Mouse (Mus musculus): ENCODE data around the gene Asxl1. TPM values are rescaled to one million over a fixed set of nuclear protein-coding genes. Genes with fewer than 3 reads are reported as not detected.

Asxl1 gene
- polyA plus RNA-seq, 1 experiment from 2014 or later, result 15.4 TPM

DNA sequence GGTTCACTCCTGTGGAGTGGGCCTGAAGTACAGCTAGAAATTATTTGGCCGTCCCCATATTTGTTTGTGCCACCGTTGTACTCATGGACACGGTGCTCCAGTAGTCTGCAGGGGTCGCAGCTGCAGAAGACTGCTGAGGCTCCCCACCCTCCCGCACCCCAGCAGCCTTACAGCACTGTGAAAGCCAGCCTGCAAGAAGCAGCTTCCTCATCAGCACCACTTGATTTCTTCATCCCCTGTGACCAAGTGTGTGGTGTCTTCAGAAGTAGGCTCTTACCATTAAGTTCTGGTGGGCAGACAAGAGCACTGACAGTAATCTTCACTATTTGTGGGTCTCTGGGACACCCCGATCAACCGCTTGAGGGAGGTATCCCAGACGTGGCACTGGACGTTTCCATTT is 32.7 kb upstream of the Asxl1 start:
- H3K4me1 ChIP-seq (ENCODE audit: control insufficient read depth, insufficient read depth, low read length), result no peaks in the 10 kb centered on the region
- no peak overlapping the region for H3K4me2 ChIP-seq (ENCODE audit: low read depth, low read length)
- peaks cover 14% of the 10 kb centered on the region; the same call in 1 of the 2 replicates for H3K36me3 ChIP-seq (ENCODE audit: control insufficient read depth, insufficient read depth, low read length)
- H3K9me3 ChIP-seq (ENCODE audit: control insufficient read depth, low read length), result no peaks in the 10 kb centered on the region
- H3K9ac ChIP-seq (replicated peaks; ENCODE audit: low read depth, low read length), result no peak overlapping the region
- no peak overlapping the region for H3K27ac ChIP-seq (ENCODE audit: low read depth, low read length)
- no peak overlapping the region for H3K4me3 ChIP-seq (ENCODE audit: low read depth, low read length)
- H3K27me3 ChIP-seq (ENCODE audit: control insufficient read depth, insufficient read depth, low read length), result no peaks in the 10 kb centered on the region
- no peak for ATAC-seq (ENCODE audit: low read depth)
- 95% methylated on average over 9 of the region's 9 CpGs for WGBS

DNA sequence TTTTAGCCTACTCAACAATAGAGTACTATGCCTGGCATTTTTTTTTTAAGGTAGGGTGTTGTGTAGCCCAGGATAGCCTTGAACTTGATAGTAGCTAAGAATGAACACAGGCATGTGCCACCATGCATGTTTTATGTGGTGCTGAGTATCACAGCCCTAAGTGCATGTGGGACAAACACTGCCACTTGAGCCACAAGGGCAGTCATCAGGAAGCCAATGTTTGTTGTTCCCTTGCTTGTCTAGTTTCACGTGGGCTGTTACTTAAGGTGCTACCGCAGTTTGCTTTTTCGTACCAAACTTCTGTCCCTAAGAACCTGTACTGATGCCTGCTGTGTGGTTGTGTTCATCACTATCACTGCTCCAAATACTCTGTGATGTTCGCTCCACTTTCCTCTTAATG is 27.2 kb upstream of the Asxl1 start:
- Histone ChIP-seq H3K9ac (replicated peaks; ENCODE audit: low read depth, low read length) (no peak overlapping the region), H3K4me1 (ENCODE audit: control insufficient read depth, insufficient read depth, low read length) (no peaks in the 10 kb centered on the region), H3K27ac (ENCODE audit: low read depth, low read length) (no peak overlapping the region), H3K4me2 (ENCODE audit: low read depth, low read length) (no peak overlapping the region), H3K9me3 (ENCODE audit: control insufficient read depth, low read length) (no peaks in the 10 kb centered on the region), H3K27me3 (ENCODE audit: control insufficient read depth, insufficient read depth, low read length) (no peaks in the 10 kb centered on the region), H3K36me3 (ENCODE audit: control insufficient read depth, insufficient read depth, low read length) (peaks cover 45% of the 10 kb centered on the region), H3K4me3 (ENCODE audit: low read depth, low read length) (no peak overlapping the region)
- 94% methylated on average over 4 of the region's 4 CpGs for WGBS
- ATAC-seq (ENCODE audit: low read depth), result no peak

- Histone ChIP-seq H3K4me1 (ENCODE audit: control insufficient read depth, insufficient read depth, low read length) (no peaks in the 10 kb centered on the region), H3K9me3 (ENCODE audit: control insufficient read depth, low read length) (no peaks in the 10 kb centered on the region), H3K27me3 (ENCODE audit: control insufficient read depth, insufficient read depth, low read length) (no peaks in the 10 kb centered on the region), H3K36me3 (ENCODE audit: control insufficient read depth, insufficient read depth, low read length) (peaks cover 52% of the 10 kb centered on the region), H3K27ac (ENCODE audit: low read depth, low read length) (no peak overlapping the region), H3K4me2 (ENCODE audit: low read depth, low read length) (no peak overlapping the region), H3K4me3 (ENCODE audit: low read depth, low read length) (no peak overlapping the region), H3K9ac (replicated peaks; ENCODE audit: low read depth, low read length) (no peak overlapping the region)
- ATAC-seq (ENCODE audit: low read depth), result no peak
- 82% methylated on average over 8 of the region's 8 CpGs for WGBS
Observed at GRCm38 (mm10) chr2:153319036-153319643, 26.5 kb upstream of the Asxl1 start.

DNA sequence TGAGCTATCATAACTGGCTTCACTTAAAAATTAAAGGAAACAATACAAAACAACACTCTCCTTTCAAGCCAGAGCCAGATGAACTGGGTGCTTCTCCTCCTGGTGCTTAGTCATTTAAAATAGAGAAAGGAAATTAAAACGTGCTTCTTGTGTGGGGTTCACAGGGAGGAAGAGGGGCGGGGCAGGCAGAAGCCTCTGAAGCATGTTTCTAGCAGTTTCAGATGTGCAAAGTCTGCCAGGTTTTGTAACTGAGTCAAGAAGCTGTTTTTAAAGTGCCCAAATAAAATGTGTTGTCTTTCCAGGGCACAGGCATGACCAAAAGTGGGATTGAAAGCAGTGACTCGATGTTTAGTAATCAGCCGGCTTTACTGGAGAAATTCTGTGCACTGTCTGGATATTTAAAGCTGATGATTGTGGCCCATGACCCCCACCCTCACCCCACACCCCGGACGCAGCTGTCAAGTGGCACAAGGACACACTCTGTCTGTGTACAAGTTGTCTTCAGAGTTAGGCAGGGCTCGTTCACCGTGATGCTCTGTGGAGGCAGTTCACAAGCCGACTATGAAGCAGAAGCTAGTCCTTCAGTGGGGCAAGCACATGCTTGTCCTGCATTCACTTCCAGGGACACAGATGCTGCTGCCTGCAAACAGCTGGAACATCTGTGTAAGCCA is 19.8 kb upstream of the Asxl1 start:
- H3K27me3 ChIP-seq (ENCODE audit: control insufficient read depth, insufficient read depth, low read length), result no peaks in the 10 kb centered on the region
- no peak overlapping the region for H3K4me2 ChIP-seq (ENCODE audit: low read depth, low read length)
- H3K9ac ChIP-seq (replicated peaks; ENCODE audit: low read depth, low read length), result no peak overlapping the region
- no peaks in the 10 kb centered on the region for H3K9me3 ChIP-seq (ENCODE audit: control insufficient read depth, low read length)
- no peaks in the 10 kb centered on the region for H3K4me1 ChIP-seq (ENCODE audit: control insufficient read depth, insufficient read depth, low read length)
- 88% methylated on average over 9 of the region's 9 CpGs for WGBS
- no peak overlapping the region for H3K4me3 ChIP-seq (ENCODE audit: low read depth, low read length)
- H3K36me3 ChIP-seq (ENCODE audit: control insufficient read depth, insufficient read depth, low read length), result peaks cover 61% of the 10 kb centered on the region
- no peak overlapping the region for H3K27ac ChIP-seq (ENCODE audit: low read depth, low read length)
- no peak for ATAC-seq (ENCODE audit: low read depth)

GRCm38 (mm10) chr2:153332271-153332670 is 13.4 kb upstream of the Asxl1 start:
- Histone ChIP-seq H3K36me3 (ENCODE audit: control insufficient read depth, insufficient read depth, low read length) (peaks cover 30% of the 10 kb centered on the region), H3K4me3 (ENCODE audit: low read depth, low read length) (no peak overlapping the region), H3K4me1 (ENCODE audit: control insufficient read depth, insufficient read depth, low read length) (no peaks in the 10 kb centered on the region), H3K9me3 (ENCODE audit: control insufficient read depth, low read length) (no peaks in the 10 kb centered on the region), H3K9ac (replicated peaks; ENCODE audit: low read depth, low read length) (no peak overlapping the region), H3K27ac (ENCODE audit: low read depth, low read length) (no peak overlapping the region), H3K4me2 (ENCODE audit: low read depth, low read length) (no peak overlapping the region), H3K27me3 (ENCODE audit: control insufficient read depth, insufficient read depth, low read length) (no peaks in the 10 kb centered on the region)
- WGBS, result 93% methylated on average over 5 of the region's 5 CpGs
- ATAC-seq (ENCODE audit: low read depth), result no peak

DNA sequence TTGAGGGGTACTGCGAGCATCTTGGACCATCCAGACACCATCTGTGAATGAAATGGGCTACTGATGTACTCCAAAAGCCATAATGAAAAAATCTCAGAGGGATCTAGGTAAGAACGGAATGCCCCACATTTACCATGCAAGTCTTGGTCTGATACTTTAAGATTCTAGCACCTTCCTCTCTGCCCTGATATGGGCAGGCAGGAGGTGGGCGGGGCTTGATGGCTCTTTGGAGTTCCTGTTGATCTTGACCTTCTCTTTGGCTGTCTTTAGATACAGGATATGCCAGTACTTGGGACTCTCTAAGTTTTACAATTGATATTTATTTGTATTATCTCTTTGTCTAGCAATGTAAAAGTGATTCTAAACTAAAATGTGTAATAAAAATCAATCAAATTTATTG is 12.6 kb upstream of the Asxl1 start:
- no peak overlapping the region for H3K4me2 ChIP-seq (ENCODE audit: low read depth, low read length)
- H3K27ac ChIP-seq (ENCODE audit: low read depth, low read length), result no peak overlapping the region
- 99% methylated on average over 3 of the region's 3 CpGs for WGBS
- no peaks in the 10 kb centered on the region for H3K4me1 ChIP-seq (ENCODE audit: control insufficient read depth, insufficient read depth, low read length)
- ATAC-seq (ENCODE audit: low read depth), result no peak
- peaks cover 28% of the 10 kb centered on the region for H3K36me3 ChIP-seq (ENCODE audit: control insufficient read depth, insufficient read depth, low read length)
- H3K4me3 ChIP-seq (ENCODE audit: low read depth, low read length), result no peak overlapping the region
- no peaks in the 10 kb centered on the region for H3K27me3 ChIP-seq (ENCODE audit: control insufficient read depth, insufficient read depth, low read length)
- no peaks in the 10 kb centered on the region for H3K9me3 ChIP-seq (ENCODE audit: control insufficient read depth, low read length)
- no peak overlapping the region for H3K9ac ChIP-seq (replicated peaks; ENCODE audit: low read depth, low read length)

DNA sequence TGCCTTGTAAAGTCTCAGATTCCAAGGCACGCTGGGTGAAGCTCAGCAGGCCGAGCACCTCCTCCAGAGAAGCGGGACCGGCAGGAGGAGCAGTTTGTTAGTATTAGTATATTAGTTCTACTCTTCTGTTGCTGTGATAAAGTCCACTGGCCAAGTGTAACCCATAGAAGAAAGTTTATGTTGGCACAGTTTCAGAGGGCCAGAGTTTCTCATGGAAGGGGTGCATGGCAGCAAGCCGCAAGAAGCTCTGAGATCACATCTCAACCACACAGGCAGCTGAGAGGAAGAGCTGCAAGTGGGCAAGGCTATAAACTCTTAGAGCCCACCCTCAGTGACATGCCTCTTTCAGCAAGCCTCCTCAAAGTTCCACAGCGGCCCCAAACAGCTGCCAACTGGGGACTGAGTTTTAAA is 11.8 kb upstream of the Asxl1 start:
- Histone ChIP-seq H3K27me3 (ENCODE audit: control insufficient read depth, insufficient read depth, low read length) (no peaks in the 10 kb centered on the region), H3K4me3 (ENCODE audit: low read depth, low read length) (no peak overlapping the region), H3K9me3 (ENCODE audit: control insufficient read depth, low read length) (no peaks in the 10 kb centered on the region), H3K27ac (ENCODE audit: low read depth, low read length) (no peak overlapping the region), H3K4me1 (ENCODE audit: control insufficient read depth, insufficient read depth, low read length) (no peaks in the 10 kb centered on the region), H3K4me2 (ENCODE audit: low read depth, low read length) (no peak overlapping the region), H3K9ac (replicated peaks; ENCODE audit: low read depth, low read length) (no peak overlapping the region), H3K36me3 (ENCODE audit: control insufficient read depth, insufficient read depth, low read length) (peaks cover 23% of the 10 kb centered on the region)
- WGBS, result 78% methylated on average over 6 of the region's 6 CpGs
- ATAC-seq (ENCODE audit: low read depth), result no peak

DNA sequence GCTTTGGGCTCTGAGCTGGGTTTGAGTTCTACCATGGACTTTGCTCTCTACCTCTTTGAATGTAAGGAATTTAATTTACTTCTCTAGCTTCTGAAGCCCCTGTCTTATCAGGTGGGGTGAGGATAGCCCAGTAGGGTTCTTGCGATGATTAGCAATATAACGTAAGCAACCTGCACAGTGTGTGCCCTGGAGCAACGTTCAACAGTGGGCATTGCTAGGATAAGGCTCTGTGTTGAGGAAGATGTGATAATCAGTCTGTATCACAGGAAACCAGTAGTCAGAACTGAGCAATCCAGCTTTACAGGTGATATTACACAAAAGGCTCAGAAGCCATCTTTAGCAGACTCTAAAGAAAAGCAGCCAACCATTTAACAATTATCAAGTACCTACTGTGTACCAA is 11.3 kb upstream of the Asxl1 start:
- H3K27ac ChIP-seq (ENCODE audit: low read depth, low read length), result no peak overlapping the region
- WGBS, result 82% methylated on average over 3 of the region's 3 CpGs
- H3K4me3 ChIP-seq (ENCODE audit: low read depth, low read length), result no peak overlapping the region
- no peak overlapping the region for H3K9ac ChIP-seq (replicated peaks; ENCODE audit: low read depth, low read length)
- H3K9me3 ChIP-seq (ENCODE audit: control insufficient read depth, low read length), result no peaks in the 10 kb centered on the region
- peaks cover 22% of the 10 kb centered on the region for H3K36me3 ChIP-seq (ENCODE audit: control insufficient read depth, insufficient read depth, low read length)
- ATAC-seq (ENCODE audit: low read depth), result no peak
- no peaks in the 10 kb centered on the region for H3K27me3 ChIP-seq (ENCODE audit: control insufficient read depth, insufficient read depth, low read length)
- no peak overlapping the region for H3K4me2 ChIP-seq (ENCODE audit: low read depth, low read length)
- no peaks in the 10 kb centered on the region for H3K4me1 ChIP-seq (ENCODE audit: control insufficient read depth, insufficient read depth, low read length)

DNA sequence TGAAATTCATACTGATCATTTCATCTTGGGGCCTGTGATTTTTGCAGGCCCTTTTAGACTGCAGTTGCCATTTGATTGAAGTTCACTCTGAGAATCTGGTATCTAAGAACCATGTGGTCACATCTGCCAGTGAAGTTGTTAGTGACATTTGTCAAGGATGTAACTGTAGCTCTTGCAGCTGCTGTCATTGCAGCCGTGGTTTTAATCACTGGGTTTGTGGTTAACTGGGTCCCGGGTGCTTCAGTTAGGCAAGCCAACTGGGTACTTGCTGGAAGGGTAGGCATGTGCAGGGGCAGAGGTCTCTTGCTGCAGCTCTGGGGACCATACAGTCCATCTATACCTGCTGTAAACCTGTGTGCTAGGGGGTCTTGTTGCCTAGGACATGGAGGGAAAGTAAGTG is 9.5 kb upstream of the Asxl1 start:
- no peak overlapping the region for H3K4me2 ChIP-seq (ENCODE audit: low read depth, low read length)
- no peak for ATAC-seq (ENCODE audit: low read depth)
- 81% methylated on average over 2 of the region's 2 CpGs for WGBS
- 0 out of 2 replicates have a peak, but pooled peaks cover 5% of the 10 kb centered on the region for H3K36me3 ChIP-seq (ENCODE audit: control insufficient read depth, insufficient read depth, low read length)
- H3K4me3 ChIP-seq (ENCODE audit: low read depth, low read length), result no peak overlapping the region
- no peak overlapping the region for H3K9ac ChIP-seq (replicated peaks; ENCODE audit: low read depth, low read length)
- no peaks in the 10 kb centered on the region for H3K9me3 ChIP-seq (ENCODE audit: control insufficient read depth, low read length)
- no peaks in the 10 kb centered on the region for H3K4me1 ChIP-seq (ENCODE audit: control insufficient read depth, insufficient read depth, low read length)
- no peak overlapping the region for H3K27ac ChIP-seq (ENCODE audit: low read depth, low read length)
- no peaks in the 10 kb centered on the region for H3K27me3 ChIP-seq (ENCODE audit: control insufficient read depth, insufficient read depth, low read length)
